Mouse (Mus musculus) testis, adult 2 months (tissue): ENCODE results near the gene Nav2. TPM values are rescaled to one million over a fixed set of nuclear protein-coding genes. Genes with fewer than 3 reads are reported as not detected.

ENCODE experiments used
- H3K27ac ChIP-seq: fragments of 200-500 bp; 2 replicates; pipeline ENCODE4 v1.5.1; 2012; ENCODE audit warnings: low read depth, low read length; ENCODE audit not compliant: control insufficient read depth, insufficient read depth
- H3K27me3 ChIP-seq: fragments of 200-500 bp; 2 replicates; pipeline ENCODE4 v1.6.1; 2012; ENCODE audit warnings: mild to moderate bottlenecking, low read length, moderate library complexity; ENCODE audit not compliant: control insufficient read depth, insufficient read depth
- H3K36me3 ChIP-seq: fragments of 200-500 bp; 2 replicates; pipeline ENCODE4 v1.6.1; 2012; ENCODE audit warnings: mild to moderate bottlenecking, low read length; ENCODE audit not compliant: control insufficient read depth, insufficient read depth
- H3K4me1 ChIP-seq: fragments of 200-500 bp; 2 replicates; pipeline ENCODE4 v1.6.1; 2012; ENCODE audit warnings: low read length; ENCODE audit not compliant: control insufficient read depth, insufficient read depth
- H3K4me3 ChIP-seq: fragments of 200-500 bp; 2 replicates; pipeline ENCODE4 v1.5.1; 2012; ENCODE audit warnings: low read depth, mild to moderate bottlenecking, low read length, moderate library complexity, mixed read lengths; ENCODE audit not compliant: control insufficient read depth
- CTCF ChIP-seq: fragments of 200-500 bp; IDR thresholded peaks from 2 replicates; pipeline ENCODE4 v1.5.1; 2012; ENCODE audit warnings: low read depth, mild to moderate bottlenecking, inconsistent platforms, low read length, moderate library complexity; ENCODE audit not compliant: control insufficient read depth, insufficient read depth, insufficient replicate concordance
- POLR2A ChIP-seq: fragments of 200-500 bp; IDR thresholded peaks from 2 replicates; pipeline ENCODE4 v1.6.1; 2012; ENCODE audit warnings: low read depth, mild to moderate bottlenecking, inconsistent platforms, low read length, moderate library complexity; ENCODE audit not compliant: control insufficient read depth
- polyA plus RNA-seq: library from polyadenylated mRNA; depleted of rRNA; stranded (reverse); fragments of >200 nt; gene quantifications from 2 replicates; pipeline ENCODE4 v1.2.3, GENCODE M21; 2012

Gene Nav2
- polyA plus RNA-seq, 1 experiment: 20.8 TPM

DNA sequence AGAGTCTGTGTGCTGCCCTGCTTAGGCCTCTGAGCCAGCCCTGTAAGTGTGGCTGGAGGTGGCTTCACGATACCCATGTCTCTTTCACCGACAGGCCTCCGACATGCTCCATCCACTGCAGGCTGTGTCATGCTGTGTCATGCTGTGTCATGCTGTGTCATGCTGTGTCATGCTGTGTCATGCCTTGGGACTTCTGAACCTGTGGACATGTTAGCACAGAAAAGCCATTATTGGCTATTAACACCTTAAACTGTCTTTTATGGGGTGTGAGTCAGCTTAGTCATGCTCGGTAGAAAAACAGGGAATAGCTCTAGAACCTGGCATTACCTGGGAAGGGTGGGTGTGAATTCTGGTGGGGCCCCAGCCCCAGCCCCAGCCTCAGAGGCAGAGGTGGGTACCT, 653.9 kb downstream of the Nav2 start:
- Histone ChIP-seq H3K4me3 (no peak overlapping the region), H3K27me3 (no peaks in the 10 kb centered on the region), H3K36me3 (no peaks in the 10 kb centered on the region), H3K4me1 (no peaks in the 10 kb centered on the region; the same call in 1 of the 2 replicates), H3K27ac (no peak overlapping the region)
- TF ChIP-seq POLR2A (no peak), CTCF (no peak)

DNA sequence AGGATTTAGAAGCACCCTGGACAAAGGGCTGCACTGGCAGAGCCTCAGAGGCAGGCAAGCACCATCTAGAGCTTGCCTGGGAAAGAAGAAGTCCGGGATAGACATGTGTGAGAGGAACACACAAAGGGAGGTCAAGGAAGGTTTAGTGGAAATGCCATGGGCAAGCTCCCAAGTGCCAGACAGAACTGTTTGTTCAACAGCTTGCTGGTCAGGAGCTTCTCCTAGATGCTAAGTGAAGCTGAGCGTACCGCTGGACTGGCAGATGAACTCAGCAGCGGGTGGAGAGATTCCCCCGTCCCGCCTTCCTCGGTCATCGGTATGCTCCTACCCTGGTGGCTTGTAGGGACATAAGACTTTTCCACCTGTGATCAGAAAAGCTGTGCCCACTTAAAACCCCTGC, 654.3 kb downstream of the Nav2 start:
- Histone ChIP-seq H3K27ac (no peak overlapping the region), H3K4me3 (no peak overlapping the region), H3K4me1 (no peaks in the 10 kb centered on the region; the same call in 1 of the 2 replicates), H3K27me3 (no peaks in the 10 kb centered on the region), H3K36me3 (no peaks in the 10 kb centered on the region)
- no peak for TF ChIP-seq CTCF
- TF ChIP-seq POLR2A: no peak

DNA sequence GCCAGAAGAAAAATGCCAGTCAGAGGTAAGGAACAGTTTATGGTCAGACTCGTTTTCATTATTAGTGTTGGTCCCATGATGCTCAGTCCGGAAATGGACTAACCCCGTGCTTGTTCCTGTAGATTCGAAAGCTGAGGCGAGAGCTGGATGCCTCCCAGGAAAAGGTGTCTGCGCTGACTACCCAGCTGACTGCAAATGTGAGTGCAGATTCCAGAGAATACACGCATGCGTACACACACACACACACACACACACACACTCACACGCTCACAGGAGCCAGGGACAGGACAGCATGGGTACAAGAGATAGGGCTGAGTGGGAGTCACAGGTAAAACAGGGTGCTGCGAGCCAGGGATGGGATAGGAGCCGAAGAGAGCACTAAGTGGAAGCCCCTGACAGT, 656.6 kb downstream of the Nav2 start:
- H3K4me3 ChIP-seq: no peak overlapping the region
- no peaks in the 10 kb centered on the region for H3K27me3 ChIP-seq
- no peaks in the 10 kb centered on the region for H3K4me1 ChIP-seq
- no peak for TF ChIP-seq CTCF
- no peak for TF ChIP-seq POLR2A
- no peak overlapping the region for H3K27ac ChIP-seq
- H3K36me3 ChIP-seq: no peaks in the 10 kb centered on the region

GRCm38 (mm10) chr7:49565798-49566197, 657.3 kb downstream of the Nav2 start:
- no peak for TF ChIP-seq CTCF
- TF ChIP-seq POLR2A: no peak
- Histone ChIP-seq H3K36me3 (no peaks in the 10 kb centered on the region), H3K27me3 (no peaks in the 10 kb centered on the region), H3K27ac (no peak overlapping the region), H3K4me1 (no peaks in the 10 kb centered on the region), H3K4me3 (no peak overlapping the region)

DNA sequence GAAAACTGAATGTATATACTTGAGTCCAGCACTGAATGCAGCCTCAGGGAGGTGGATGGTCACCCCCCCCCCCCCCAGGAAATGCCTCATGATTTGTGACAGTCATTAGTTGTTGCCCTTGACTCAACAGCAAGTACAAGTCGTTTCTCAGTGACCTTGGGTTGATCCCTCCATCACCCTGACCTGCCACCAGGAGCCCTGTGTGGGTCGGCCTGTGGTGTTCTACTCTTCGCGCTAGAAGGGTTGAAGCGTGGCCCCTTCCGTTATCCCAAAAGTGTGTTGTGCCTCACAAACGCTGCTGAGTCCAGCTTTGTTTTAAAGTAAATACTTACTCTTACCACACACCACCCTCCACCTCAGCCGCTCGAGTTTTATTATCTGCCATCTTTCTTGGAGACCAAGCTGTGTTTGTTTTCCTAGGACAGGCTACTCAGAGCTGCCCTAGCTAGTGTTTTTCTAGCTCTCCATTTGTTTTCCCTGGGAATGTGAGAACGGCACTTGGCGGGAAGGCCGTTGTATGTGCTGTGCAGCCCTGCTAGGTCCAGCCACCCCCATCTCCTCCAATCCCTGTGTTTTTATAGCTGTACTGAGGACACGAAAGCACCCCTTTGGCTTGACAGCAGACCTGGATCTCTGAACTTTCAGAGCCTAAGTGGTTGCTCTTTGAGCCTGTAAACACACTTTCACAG, 659.0 kb downstream of the Nav2 start:
- Histone ChIP-seq H3K27me3 (no peaks in the 10 kb centered on the region), H3K4me1 (no peaks in the 10 kb centered on the region), H3K36me3 (no peaks in the 10 kb centered on the region), H3K27ac (no peak overlapping the region), H3K4me3 (no peak overlapping the region)
- no peak for TF ChIP-seq CTCF
- TF ChIP-seq POLR2A: no peak

- no peak for TF ChIP-seq CTCF
- TF ChIP-seq POLR2A: no peak
- Histone ChIP-seq H3K4me3 (no peak overlapping the region), H3K36me3 (no peaks in the 10 kb centered on the region), H3K4me1 (no peaks in the 10 kb centered on the region), H3K27me3 (no peaks in the 10 kb centered on the region), H3K27ac (no peak overlapping the region)
These were observed 661.1 kb downstream of the Nav2 start for GRCm38 (mm10) chr7:49569646-49570045.

DNA sequence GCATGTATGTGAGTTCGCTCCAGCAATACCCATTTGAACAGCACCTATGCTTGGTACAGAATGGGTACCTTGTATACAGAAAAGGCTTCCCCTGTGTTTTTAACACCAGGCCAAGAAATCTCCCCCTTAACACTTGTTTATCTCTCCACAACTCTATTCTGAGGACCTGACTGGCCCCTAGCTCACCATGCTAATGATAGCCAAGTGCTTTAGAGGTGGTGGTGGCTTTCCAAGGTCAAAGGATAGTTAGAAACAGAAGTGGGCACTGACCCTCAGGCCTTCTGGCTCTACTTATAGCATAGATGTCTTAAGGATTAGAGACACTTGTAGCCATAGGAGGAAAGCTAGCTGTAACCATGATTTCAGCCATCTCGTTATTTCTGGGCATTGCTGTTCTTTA, 663.1 kb downstream of the Nav2 start:
- H3K27me3 ChIP-seq: no peaks in the 10 kb centered on the region
- TF ChIP-seq CTCF: no peak
- TF ChIP-seq POLR2A: no peak
- no peaks in the 10 kb centered on the region for H3K4me1 ChIP-seq
- H3K27ac ChIP-seq: no peak overlapping the region
- no peaks in the 10 kb centered on the region for H3K36me3 ChIP-seq
- no peak overlapping the region for H3K4me3 ChIP-seq
